ENCODE assay signal across 11 mouse cellular contexts in the genomic region with DNA sequence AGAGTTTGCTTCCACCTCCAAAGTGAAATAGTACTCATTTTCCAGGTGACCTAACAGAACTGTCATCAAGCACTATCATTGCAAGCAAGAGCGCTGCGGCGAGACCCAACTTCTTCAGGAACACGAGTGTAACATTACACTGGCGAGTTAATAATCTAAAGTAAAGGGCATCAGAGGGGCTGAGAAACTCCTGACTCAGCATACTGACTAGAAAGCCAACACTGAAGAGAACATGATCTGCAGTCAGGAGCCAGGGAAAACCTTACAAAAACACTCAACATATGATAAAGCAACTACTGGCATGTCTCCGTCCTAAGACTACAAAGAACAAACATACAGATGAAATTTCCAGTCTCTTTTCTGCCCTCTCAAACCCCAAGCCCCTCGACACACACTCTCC. TPM values are rescaled to one million over a fixed set of nuclear protein-coding genes. Genes with fewer than 3 reads are reported as not detected.
A peak's percentile ranks its signal among the peaks of the same experiment; 100 is the strongest.
DNase-seq lines count a peak whose midpoint lies in the region; ATAC-seq and TF ChIP-seq lines count a peak whose summit lies in the region.
"Had no signal": no experiment of that assay in that cellular context is flagged by ENCODE, and none has a peak within 500 bp of the region (broad histone marks: within the 10 kb centered on the region; RNA-seq: fewer than 3 reads in every experiment).

No protein-coding gene starts in this region.

- H3K27ac ChIP-seq in heart, embryonic 15.5 days, result no peak overlapping the region
- no peak overlapping the region for H3K27ac ChIP-seq in CH12.LX (ENCODE audit: insufficient read depth, low read depth)
- no peak overlapping the region for H3K27ac ChIP-seq in forebrain, embryonic 14.5 days (ENCODE audit: low read depth, low read length)
- no peak overlapping the region for H3K27ac ChIP-seq in liver, embryonic 15.5 days (replicated peaks)

- no peak for TF ChIP-seq POLR2A in CH12.LX (IDR thresholded peaks at IDR 0.05; ENCODE audit: low read depth, low read length)

- TF ChIP-seq EP300 in CH12.LX (IDR thresholded peaks at IDR 0.05; ENCODE audit: low read length), result no peak

- H3K4me3 ChIP-seq in heart, embryonic 15.5 days, result no peak overlapping the region
- no peak overlapping the region for H3K4me3 ChIP-seq in CH12.LX (replicated peaks in 1 of 3; ENCODE audit: low read depth in 2 of 3, low read length in 2 of 3, poor library complexity in 1 of 3)
- H3K4me3 ChIP-seq in forebrain, embryonic 14.5 days (ENCODE audit: low read depth, low read length), result peak overlapping the region; percentile 61
- no peak overlapping the region for H3K4me3 ChIP-seq in liver, embryonic 15.5 days (replicated peaks)

- no peaks in the 10 kb centered on the region for H3K36me3 ChIP-seq in heart, embryonic 15.5 days
- H3K36me3 ChIP-seq in CH12.LX (replicated peaks in 1 of 2; ENCODE audit: control insufficient read depth in 1 of 2, insufficient read depth in 1 of 2, low read length in 1 of 2), result no peaks in the 10 kb centered on the region
- H3K36me3 ChIP-seq in forebrain, embryonic 14.5 days (ENCODE audit: control insufficient read depth, insufficient read depth, low read length), result no peaks in the 10 kb centered on the region
- no peaks in the 10 kb centered on the region for H3K36me3 ChIP-seq in liver, embryonic 15.5 days (replicated peaks)

- TF ChIP-seq CTCF in CH12.LX (conservative IDR thresholded peaks at IDR 0.05 in 1 of 2, IDR thresholded peaks at IDR 0.05 in 1 of 2; ENCODE audit: low read depth in 2 of 2, low read length in 2 of 2), result no peak

- peaks cover 7% of the 10 kb centered on the region for H3K4me1 ChIP-seq in heart, embryonic 15.5 days (replicated peaks)
- H3K4me1 ChIP-seq in CH12.LX (ENCODE audit: control insufficient read depth in 1 of 2, insufficient read depth in 2 of 2), result peaks cover 5 to 18% of the 10 kb centered on the region in 2 experiments; a peak in 3 of 4 replicates
- peaks cover 8% of the 10 kb centered on the region; the same call in 1 of the 2 replicates for H3K4me1 ChIP-seq in forebrain, embryonic 14.5 days (ENCODE audit: control insufficient read depth, insufficient read depth, low read length)
- H3K4me1 ChIP-seq in liver, embryonic 15.5 days (replicated peaks), result peaks cover 8% of the 10 kb centered on the region

- no peak overlapping the region for H3K9ac ChIP-seq in heart, embryonic 15.5 days
- no peak overlapping the region for H3K9ac ChIP-seq in CH12.LX (ENCODE audit: insufficient read depth, low read depth)
- H3K9ac ChIP-seq in forebrain, embryonic 14.5 days (ENCODE audit: low read length), result peak overlapping the region; percentile 81
- H3K9ac ChIP-seq in liver, embryonic 15.5 days, result no peak overlapping the region

- no peaks in the 10 kb centered on the region for H3K27me3 ChIP-seq in heart, embryonic 15.5 days
- no peaks in the 10 kb centered on the region for H3K27me3 ChIP-seq in CH12.LX (replicated peaks)
- no peaks in the 10 kb centered on the region for H3K27me3 ChIP-seq in forebrain, embryonic 14.5 days (replicated peaks; ENCODE audit: control insufficient read depth, insufficient read depth, low read length)
- H3K27me3 ChIP-seq in liver, embryonic 15.5 days, result no peaks in the 10 kb centered on the region

- intact Hi-C loops in heart, postnatal 10 days (cut with DNase I), result no loop called here

- dilution Hi-C loops in CH12.LX (cut with MboI; ENCODE audit: extremely low pct_ligation_motif_present, extremely low pct_unique_long_range_greater_than_20kb, low sequenced_read_pairs), result no loop called here

- DNase-seq in heart, postnatal 10 days, result no peak
- no peak for DNase-seq in CH12.LX (ENCODE audit: extremely low read depth)
- no peak for DNase-seq in forebrain, embryonic 14.5 days (ENCODE audit: low spot score)
- no peak for DNase-seq in thymus, postnatal 14 days
- DNase-seq in adrenal gland, postnatal 36 days, result no peak
- no peak for DNase-seq in thymus, postnatal 10 days (ENCODE audit: low spot score in 2 of 2)
- DNase-seq: adrenal gland, postnatal 10 days; thymus, postnatal 36 days had no signal

- in situ Hi-C loops in CH12.LX (cut with MboI; ENCODE audit: low pct_ligation_motif_present, low pct_unique_long_range_greater_than_20kb, low sequenced_read_pairs), result no loop called here

- 0 out of 2 replicates have a peak, but pooled peaks cover 2% of the 10 kb centered on the region for H3K79me2 ChIP-seq in CH12.LX (replicated peaks; ENCODE audit: control insufficient read depth, extremely low read depth, insufficient read depth, poor library complexity, severe bottlenecking)

- no peak for TF ChIP-seq RAD21 in CH12.LX (IDR thresholded peaks at IDR 0.05; ENCODE audit: low read depth, low read length)

- peak overlapping the region; percentile 80; the same call in 1 of the 2 replicates for H3K4me2 ChIP-seq in heart, embryonic 15.5 days
- H3K4me2 ChIP-seq in CH12.LX (ENCODE audit: insufficient read depth, low read depth, poor library complexity, severe bottlenecking), result peak overlapping the region; percentile 59
- H3K4me2 ChIP-seq in forebrain, embryonic 14.5 days (ENCODE audit: low read length), result peak overlapping the region; percentile 72
- H3K4me2 ChIP-seq in liver, embryonic 15.5 days, result peak overlapping the region; percentile 82; the same call in 1 of the 2 replicates

- 0 out of 2 replicates have a peak, but pooled peaks cover 3% of the 10 kb centered on the region for H3K9me3 ChIP-seq in heart, embryonic 15.5 days (replicated peaks)
- H3K9me3 ChIP-seq in CH12.LX (replicated peaks; ENCODE audit: low read length), result no peaks in the 10 kb centered on the region
- no peaks in the 10 kb centered on the region for H3K9me3 ChIP-seq in forebrain, embryonic 14.5 days (replicated peaks; ENCODE audit: control insufficient read depth, low read length)
- no peaks in the 10 kb centered on the region for H3K9me3 ChIP-seq in liver, embryonic 15.5 days (replicated peaks)

- WGBS in heart, embryonic 15.5 days, result 80% methylated on average over 7 of the region's 7 CpGs
- WGBS in forebrain, embryonic 14.5 days, result 95% methylated on average over 7 of the region's 7 CpGs
- 79% methylated on average over 7 of the region's 7 CpGs for WGBS in liver, embryonic 15.5 days (ENCODE audit: insufficient replicate concordance)

- ATAC-seq in heart, embryonic 15.5 days (replicated peaks; ENCODE audit: insufficient number of reproducible peaks, insufficient read depth, low FRiP score, low read depth), result no peak
- ATAC-seq in forebrain, embryonic 14.5 days, result no peak
- no peak for ATAC-seq in liver, embryonic 15.5 days (ENCODE audit: insufficient read depth)

TF ChIP-seq in CH12.LX, 34 proteins besides CTCF, POLR2A, EP300 and RAD21:
- TF ChIP-seq NELFE (IDR thresholded peaks at IDR 0.05; ENCODE audit: low read depth, low read length) (no peak), MAFK (IDR thresholded peaks at IDR 0.05; ENCODE audit: insufficient replicate concordance, low read length) (peak; percentile 75; the same call in 1 of the 2 replicates), ZC3H11A (IDR thresholded peaks at IDR 0.05; ENCODE audit: low read depth, low read length) (no peak), JUND (conservative IDR thresholded peaks at IDR 0.05; ENCODE audit: low read depth, low read length) (no peak), SMC3 (IDR thresholded peaks at IDR 0.05; ENCODE audit: low read depth, low read length) (no peak), E2F4 (IDR thresholded peaks at IDR 0.05; ENCODE audit: insufficient replicate concordance, low read depth, low read length) (no peak), USF1 (IDR thresholded peaks at IDR 0.05; ENCODE audit: low read depth, low read length) (no peak), ELF1 (IDR thresholded peaks at IDR 0.05; ENCODE audit: low read depth, low read length) (no peak)

RNA-seq across cellular contexts. Expression of gene Zfp560, which starts 1.3 kb away (rescaled TPM):
- polyA plus RNA-seq in heart, embryonic 15.5 days (2015; fragmentation: Nextera tagmentation; extraction: Ambion mirVana), result 23.7 and 30.8 TPM in 2 replicates
- 10 to 100 TPM; 13.2 to 15.2 TPM for total RNA-seq in heart, postnatal 10 days (2021)
- 10.6 and 13.1 TPM in 2 replicates for total RNA-seq in CH12.LX (2012; rRNA removed)
- total RNA-seq in CH12.LX (2014; rRNA removed), result 29.0 and 31.8 TPM in 2 replicates
- polyA plus RNA-seq in CH12.LX (2012; ENCODE audit: insufficient read length, low read depth), result 11.0 and 12.4 TPM in 2 replicates
- polyA plus RNA-seq in forebrain, embryonic 14.5 days (2014; fragmentation: Nextera tagmentation; extraction: Ambion mirVana), result 53.9 and 58.6 TPM in 2 replicates
- polyA plus RNA-seq in liver, embryonic 15.5 days (2015; fragmentation: Nextera tagmentation; extraction: Ambion mirVana), result 9.4 and 10.1 TPM in 2 replicates
- total RNA-seq in adrenal gland, postnatal 36 days (2021), result 1 to 10 TPM; 5.9 to 8.6 TPM

RNA-seq across cellular contexts. Expression of gene Olfr18, which starts 47.8 kb away (rescaled TPM):
- 0.08 TPM in 1 of 2 replicates, not detected in the other for polyA plus RNA-seq in heart, embryonic 15.5 days (2015; fragmentation: Nextera tagmentation; extraction: Ambion mirVana)
- total RNA-seq in heart, postnatal 10 days (2021), result under 1 TPM in 1 of 2 experiments, not detected in 1; 0.10 TPM
- total RNA-seq in CH12.LX (2012; rRNA removed) (not detected in 2 replicates), CH12.LX (2014; rRNA removed) (not detected in 2 replicates)
- not detected in 2 replicates for polyA plus RNA-seq in CH12.LX (2012; ENCODE audit: insufficient read length, low read depth)
- polyA plus RNA-seq in forebrain, embryonic 14.5 days (2014; fragmentation: Nextera tagmentation; extraction: Ambion mirVana), result not detected in 2 replicates
- polyA plus RNA-seq in liver, embryonic 15.5 days (2015; fragmentation: Nextera tagmentation; extraction: Ambion mirVana), result not detected in 2 replicates
- not detected for total RNA-seq in adrenal gland, postnatal 36 days (2021)
- total RNA-seq: adrenal gland, postnatal 10 days had no signal
- polyA plus RNA-seq: liver, embryonic 16.5 days had no signal
